Mouse (Mus musculus) limb, embryonic 13.5 days (tissue): ENCODE data around the gene Otub1. TPM values are rescaled to one million over a fixed set of nuclear protein-coding genes. Genes with fewer than 3 reads are reported as not detected.

Source experiments
- ATAC-seq: fragments of 200-750 bp; cut with Nextera tagmentation; 2 replicates; pipeline ENCODE4 v1.8.0; 2017; ENCODE audit warnings: low read depth, moderate number of reproducible peaks, moderate TSS enrichment; ENCODE audit not compliant: low FRiP score
- H3K27ac ChIP-seq: fragments of 300-500 bp; sonication (generic); 2 replicates; pipeline ENCODE4 v1.5.1; 2015; ENCODE audit warnings: inconsistent platforms, mild to moderate bottlenecking, moderate library complexity
- H3K27me3 ChIP-seq: fragments of 300-500 bp; sonication (generic); 2 replicates; pipeline ENCODE4 v1.6.1; 2015; ENCODE audit warnings: mild to moderate bottlenecking, inconsistent platforms
- H3K36me3 ChIP-seq: fragments of 300-500 bp; sonication (generic); 2 replicates; pipeline ENCODE4 v1.6.1; 2015; ENCODE audit warnings: inconsistent platforms, mild to moderate bottlenecking, moderate library complexity
- H3K4me1 ChIP-seq: fragments of 300-500 bp; sonication (generic); 2 replicates; pipeline ENCODE4 v1.6.1; 2015; ENCODE audit warnings: inconsistent platforms
- H3K4me2 ChIP-seq: fragments of 300-500 bp; sonication (generic); replicated peaks from 2 replicates; pipeline ENCODE4 v1.6.1; 2015; ENCODE audit warnings: inconsistent platforms, mild to moderate bottlenecking, moderate library complexity
- H3K4me3 ChIP-seq: fragments of 300-500 bp; sonication (generic); 2 replicates; pipeline ENCODE4 v1.5.1; 2015; ENCODE audit warnings: moderate library complexity, mild to moderate bottlenecking, inconsistent platforms
- H3K9ac ChIP-seq: fragments of 300-500 bp; sonication (generic); 2 replicates; pipeline ENCODE4 v1.6.1; 2015; ENCODE audit warnings: mild to moderate bottlenecking, inconsistent platforms
- H3K9me3 ChIP-seq: fragments of 300-500 bp; sonication (generic); 2 replicates; pipeline ENCODE4 v1.6.1; 2016; ENCODE audit warnings: inconsistent platforms
- WGBS: fragments of 180-500 bp; shearing (Covaris S2); methylation state at CpG from one replicate; pipeline ENCODE4 v1.1.7; 2015; 5-methylcytosine and 5-hydroxymethylcytosine counted together
- polyA plus RNA-seq: library from polyadenylated mRNA; unstranded; fragments of >200 nt; fragmentation: Nextera tagmentation; extraction: Ambion mirVana; gene quantifications from 2 replicates; pipeline ENCODE4 v1.2.1, GENCODE M21; 2015

Gene Otub1
- polyA plus RNA-seq, 1 experiment from 2014 or later = 226 TPM

- Histone ChIP-seq H3K9me3 (no peaks in the 10 kb centered on the region), H3K4me2 (no peak overlapping the region), H3K4me3 (no peak overlapping the region), H3K36me3 (no peaks in the 10 kb centered on the region), H3K9ac (no peak overlapping the region), H3K4me1 (peaks cover 66% of the 10 kb centered on the region), H3K27me3 (peaks cover 61% of the 10 kb centered on the region), H3K27ac (no peak overlapping the region; the same call in 1 of the 2 replicates)
- WGBS = 35% methylated on average over 11 of the region's 11 CpGs
- ATAC-seq = no peak
Measured at GRCm38 (mm10) chr19:7183419-7183818, 22.7 kb downstream of the Otub1 start.

- H3K4me3 ChIP-seq = peak overlapping the region; percentile 22
- H3K4me2 ChIP-seq = peak overlapping the region; percentile 57
- H3K27me3 ChIP-seq = peaks cover 55% of the 10 kb centered on the region
- 2% methylated on average over 23 of the region's 23 CpGs for WGBS
- H3K4me1 ChIP-seq = peaks cover 74% of the 10 kb centered on the region
- H3K27ac ChIP-seq = peak overlapping the region; percentile 11; the same call in 1 of the 2 replicates
- H3K9ac ChIP-seq = no peak overlapping the region; the same call in 1 of the 2 replicates
- H3K36me3 ChIP-seq = no peaks in the 10 kb centered on the region
- ATAC-seq = peak; percentile 71
- no peaks in the 10 kb centered on the region for H3K9me3 ChIP-seq
Measured at GRCm38 (mm10) chr19:7182273-7182949, 23.7 kb downstream of the Otub1 start.

DNA sequence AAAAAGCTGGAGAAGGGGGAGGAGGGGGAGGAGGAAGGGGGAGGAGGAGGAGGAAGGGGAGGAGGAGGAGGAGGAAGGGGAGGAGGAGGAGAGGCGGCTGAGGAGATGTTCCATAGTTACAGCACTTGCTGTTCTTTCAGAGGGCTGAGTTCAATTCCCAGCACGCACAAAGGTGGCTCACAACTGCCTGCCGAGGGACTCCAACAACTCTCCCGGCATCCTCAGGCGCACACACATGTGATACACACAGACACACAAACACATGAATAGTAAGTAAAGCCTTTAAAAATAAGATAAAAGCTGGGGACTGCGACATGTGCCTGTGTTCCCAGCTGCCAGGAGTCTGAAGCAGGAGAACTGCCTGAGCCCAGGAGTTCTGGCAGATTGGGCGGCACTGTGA is 24.6 kb downstream of the Otub1 start:
- Histone ChIP-seq H3K9me3 (no peaks in the 10 kb centered on the region), H3K4me1 (peaks cover 75% of the 10 kb centered on the region), H3K9ac (no peak overlapping the region), H3K4me3 (no peak overlapping the region), H3K27ac (no peak overlapping the region), H3K27me3 (peaks cover 49% of the 10 kb centered on the region), H3K36me3 (no peaks in the 10 kb centered on the region), H3K4me2 (no peak overlapping the region; the same call in 1 of the 2 replicates)
- ATAC-seq = no peak
- 58% methylated on average over 7 of the region's 7 CpGs for WGBS

DNA sequence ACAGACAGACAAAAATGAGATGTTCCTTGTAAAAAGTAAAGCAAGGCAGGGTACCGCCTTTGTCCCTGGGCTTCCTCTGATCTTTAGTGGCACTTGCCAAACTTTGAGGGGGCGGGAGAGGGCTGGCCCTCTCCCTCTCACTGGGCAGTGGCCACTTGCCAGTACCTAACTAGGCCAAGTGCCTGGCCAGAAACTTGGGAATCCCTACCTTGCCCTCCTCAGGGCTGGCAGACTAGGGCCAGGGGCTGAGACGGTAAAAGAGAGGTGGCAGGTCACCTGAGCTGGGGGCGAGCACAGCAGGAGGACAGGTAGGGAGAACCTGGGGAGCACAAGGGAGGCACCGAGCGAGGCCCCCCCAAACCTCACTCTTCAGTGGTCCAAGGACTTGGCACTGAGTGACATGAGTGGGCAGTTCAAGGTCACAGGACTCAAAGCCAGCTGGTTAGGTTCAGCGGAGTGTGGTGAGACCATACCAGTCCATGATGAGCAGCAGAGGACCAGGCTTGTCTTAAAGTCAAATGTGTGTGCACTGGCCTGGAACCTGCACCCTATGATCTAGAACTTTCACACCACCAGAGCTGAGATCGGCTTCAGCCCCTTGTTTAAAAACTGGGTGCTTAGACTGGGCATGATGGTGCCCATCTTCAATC is 25.2 kb downstream of the Otub1 start:
- Histone ChIP-seq H3K9me3 (no peaks in the 10 kb centered on the region), H3K4me3 (no peak overlapping the region), H3K27me3 (peaks cover 43% of the 10 kb centered on the region), H3K9ac (no peak overlapping the region), H3K4me2 (no peak overlapping the region), H3K36me3 (no peaks in the 10 kb centered on the region), H3K27ac (no peak overlapping the region), H3K4me1 (peaks cover 75% of the 10 kb centered on the region)
- WGBS = 78% methylated on average over 8 of the region's 8 CpGs
- ATAC-seq = no peak

GRCm38 (mm10) chr19:7178841-7179452 is 27.2 kb downstream of the Otub1 start:
- no peak overlapping the region for H3K4me3 ChIP-seq
- H3K9ac ChIP-seq = no peak overlapping the region
- H3K27me3 ChIP-seq = peaks cover 28% of the 10 kb centered on the region
- WGBS = 31% methylated on average over 3 of the region's 3 CpGs
- ATAC-seq = no peak
- no peaks in the 10 kb centered on the region for H3K36me3 ChIP-seq
- H3K4me2 ChIP-seq = no peak overlapping the region
- H3K4me1 ChIP-seq = peaks cover 74% of the 10 kb centered on the region
- no peak overlapping the region for H3K27ac ChIP-seq
- H3K9me3 ChIP-seq = no peaks in the 10 kb centered on the region

GRCm38 (mm10) chr19:7177804-7178511 is 28.2 kb downstream of the Otub1 start:
- H3K9ac ChIP-seq = no peak overlapping the region
- no peaks in the 10 kb centered on the region for H3K36me3 ChIP-seq
- H3K4me1 ChIP-seq = peaks cover 74% of the 10 kb centered on the region
- peaks cover 19% of the 10 kb centered on the region; the same call in 1 of the 2 replicates for H3K27me3 ChIP-seq
- WGBS = 47% methylated on average over 13 of the region's 13 CpGs
- H3K4me2 ChIP-seq = no peak overlapping the region
- no peaks in the 10 kb centered on the region for H3K9me3 ChIP-seq
- no peak overlapping the region for H3K27ac ChIP-seq
- no peak for ATAC-seq
- H3K4me3 ChIP-seq = no peak overlapping the region

DNA sequence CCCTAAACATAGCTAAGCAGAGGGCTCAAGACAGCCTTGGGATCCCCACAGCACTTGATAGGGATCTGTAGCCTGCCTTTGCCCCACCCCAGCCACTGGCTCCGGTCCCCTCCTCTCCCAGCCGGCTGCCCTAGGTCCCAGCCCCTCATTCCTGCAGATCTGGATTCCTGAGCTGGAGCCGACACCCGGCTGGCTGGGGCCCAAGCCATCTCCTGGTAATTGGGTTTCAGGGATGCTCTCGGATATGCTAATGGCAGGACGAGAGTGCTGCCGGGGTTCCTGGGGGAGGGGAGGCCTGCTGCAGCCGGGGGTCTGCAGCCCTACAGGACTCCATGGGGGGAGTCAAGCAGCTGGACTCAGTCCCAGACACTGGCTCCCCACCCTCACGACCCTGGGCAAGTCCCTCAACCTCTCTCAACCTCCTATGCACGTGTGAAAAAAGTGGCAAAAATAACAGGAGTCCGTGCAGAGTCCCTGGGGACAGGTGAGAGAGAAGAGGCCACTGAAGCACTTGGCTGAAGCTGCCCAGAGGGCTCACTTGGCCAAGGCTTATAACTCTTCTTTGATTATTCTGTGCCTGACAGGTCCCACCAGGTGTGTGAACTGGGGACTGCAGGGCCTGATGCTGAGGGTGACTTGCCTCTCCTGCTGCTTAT is 29.9 kb downstream of the Otub1 start:
- H3K9me3 ChIP-seq = no peaks in the 10 kb centered on the region
- ATAC-seq = no peak
- no peaks in the 10 kb centered on the region for H3K36me3 ChIP-seq
- no peak overlapping the region for H3K4me3 ChIP-seq
- WGBS = 6% methylated on average over 11 of the region's 11 CpGs
- peaks cover 76% of the 10 kb centered on the region for H3K4me1 ChIP-seq
- H3K9ac ChIP-seq = 0 out of 2 replicates have a peak overlapping the region, but pooled peaks have one; percentile 36
- H3K4me2 ChIP-seq = 0 out of 2 replicates have a peak overlapping the region, but pooled peaks have one; percentile 16
- H3K27ac ChIP-seq = no peak overlapping the region
- H3K27me3 ChIP-seq = peaks cover 19% of the 10 kb centered on the region; the same call in 1 of the 2 replicates

DNA sequence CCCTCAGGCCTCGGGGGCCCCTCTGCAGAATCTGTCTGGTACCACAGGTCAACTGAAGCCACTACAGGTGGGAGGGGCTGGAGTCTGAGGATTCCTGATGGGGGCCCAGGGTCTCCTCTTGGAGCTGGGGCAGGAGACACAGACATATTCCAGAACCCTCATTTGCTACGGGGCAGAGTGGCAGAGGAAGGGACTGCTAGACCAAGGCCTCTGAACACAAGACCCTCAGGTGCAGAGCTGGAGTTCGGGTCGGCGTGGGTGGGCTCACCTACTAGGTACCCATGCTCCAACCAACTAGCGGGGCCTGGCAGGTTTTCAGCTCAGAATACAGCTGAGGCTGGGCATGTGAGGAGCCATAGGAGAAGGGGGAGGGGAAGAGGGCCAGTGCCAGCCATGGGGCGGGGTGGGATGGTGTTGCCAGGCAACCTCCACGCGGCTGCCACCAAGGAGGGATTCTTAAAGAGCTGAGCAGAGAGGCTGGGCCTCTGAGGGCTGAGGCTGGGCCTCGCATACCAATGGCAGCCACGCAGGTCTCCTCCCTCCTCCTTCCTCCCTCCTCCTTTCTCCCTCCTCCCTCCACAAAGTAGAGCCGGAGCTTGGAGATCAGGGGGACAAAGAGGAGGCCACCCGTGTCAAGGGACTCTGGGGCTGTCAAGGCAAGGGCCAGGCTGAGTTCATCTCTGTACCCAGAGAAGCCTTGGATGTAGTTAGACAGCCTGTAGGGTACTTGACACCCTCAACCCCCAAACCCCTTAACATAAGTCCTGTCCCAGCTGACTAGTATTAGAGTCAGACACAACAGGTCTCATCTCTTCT is 33.9 kb downstream of the Otub1 start:
- Histone ChIP-seq H3K4me2 (peak overlapping the region; percentile 21), H3K9ac (no peak overlapping the region), H3K4me3 (no peak overlapping the region), H3K9me3 (no peaks in the 10 kb centered on the region), H3K4me1 (peaks cover 51% of the 10 kb centered on the region), H3K27me3 (peaks cover 25% of the 10 kb centered on the region), H3K36me3 (no peaks in the 10 kb centered on the region), H3K27ac (peak overlapping the region; percentile 39)
- ATAC-seq = peak; percentile 83
- WGBS = 8% methylated on average over 12 of the region's 13 CpGs

DNA sequence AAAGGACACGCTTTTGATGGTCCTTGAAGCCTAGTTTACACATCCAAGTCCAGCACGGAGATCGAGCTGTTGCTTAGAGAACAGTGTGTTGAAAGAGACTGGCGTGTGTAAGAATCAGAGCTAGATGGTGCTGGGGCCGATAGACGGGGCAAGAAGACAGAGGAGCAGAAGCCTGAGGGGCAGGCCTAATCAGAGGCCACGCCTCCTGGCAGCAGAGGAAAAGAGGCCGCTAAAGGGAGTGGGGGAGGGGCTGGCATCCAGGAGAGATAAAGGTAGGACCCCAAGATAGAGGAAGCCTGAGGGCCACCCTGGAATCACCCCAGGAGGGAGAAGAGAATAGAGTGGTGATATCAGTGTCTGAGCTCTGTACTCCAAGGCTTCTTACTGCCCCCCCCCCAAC is 34.7 kb downstream of the Otub1 start:
- H3K4me3 ChIP-seq = no peak overlapping the region
- no peak for ATAC-seq
- H3K27ac ChIP-seq = no peak overlapping the region
- WGBS = 12% methylated on average over 8 of the region's 8 CpGs
- no peak overlapping the region for H3K4me2 ChIP-seq
- H3K9me3 ChIP-seq = no peaks in the 10 kb centered on the region
- H3K36me3 ChIP-seq = no peaks in the 10 kb centered on the region
- no peak overlapping the region for H3K9ac ChIP-seq
- H3K27me3 ChIP-seq = peaks cover 33% of the 10 kb centered on the region
- peaks cover 53% of the 10 kb centered on the region for H3K4me1 ChIP-seq

DNA sequence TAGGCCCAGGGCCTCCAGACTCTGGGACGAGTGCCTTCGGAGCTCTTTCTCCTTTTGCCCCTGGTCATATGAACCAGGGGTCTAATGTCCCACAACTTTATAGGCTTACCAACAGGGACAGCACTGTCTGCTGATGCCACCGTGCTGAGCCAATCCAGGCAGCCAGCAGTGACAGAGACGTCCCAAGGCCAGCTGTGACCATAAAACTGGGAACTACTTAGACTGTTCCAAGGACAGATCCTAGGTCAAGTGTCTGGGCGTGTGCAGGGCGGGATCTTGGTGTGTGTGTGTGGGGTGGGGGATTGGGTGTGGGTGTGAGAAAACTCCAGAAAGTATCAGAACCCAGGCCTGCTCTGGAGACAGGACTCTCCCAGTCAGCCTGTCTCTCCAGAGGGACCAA is 35.2 kb downstream of the Otub1 start:
- no peak for ATAC-seq
- WGBS = 56% methylated on average over 6 of the region's 6 CpGs

DNA sequence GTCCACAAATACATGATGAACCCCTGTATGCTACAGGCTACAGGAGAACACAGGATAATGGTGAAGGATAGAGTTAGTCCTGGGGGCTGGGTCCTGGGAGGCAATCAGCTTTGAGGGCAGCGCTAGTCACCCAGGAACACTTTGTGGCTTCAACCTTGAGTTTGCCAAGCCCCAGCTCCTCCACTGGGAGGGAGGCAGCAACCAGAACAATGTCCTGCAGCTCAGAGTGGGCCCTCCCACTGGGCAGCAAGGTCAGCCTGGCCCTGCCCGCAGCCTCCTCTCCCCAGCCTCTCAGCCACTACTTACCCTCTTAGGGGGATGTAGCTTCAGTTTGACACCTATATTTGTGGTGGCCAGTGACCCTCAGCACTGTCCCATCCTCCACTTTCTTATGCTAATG is 37.7 kb downstream of the Otub1 start:
- no peak overlapping the region for H3K9ac ChIP-seq
- no peaks in the 10 kb centered on the region for H3K9me3 ChIP-seq
- no peak overlapping the region for H3K4me3 ChIP-seq
- WGBS = 44% methylated on average over 2 of the region's 2 CpGs
- H3K4me1 ChIP-seq = peaks cover 53% of the 10 kb centered on the region
- peaks cover 57% of the 10 kb centered on the region for H3K27me3 ChIP-seq
- no peak for ATAC-seq
- H3K27ac ChIP-seq = no peak overlapping the region
- H3K4me2 ChIP-seq = no peak overlapping the region
- no peaks in the 10 kb centered on the region for H3K36me3 ChIP-seq

More for the DNA sequence above, 35.2 kb downstream of the Otub1 start:
- no peak overlapping the region for H3K4me3 ChIP-seq
- H3K4me2 ChIP-seq = no peak overlapping the region
- no peaks in the 10 kb centered on the region for H3K36me3 ChIP-seq
- peaks cover 38% of the 10 kb centered on the region for H3K27me3 ChIP-seq
- peaks cover 52% of the 10 kb centered on the region for H3K4me1 ChIP-seq
- no peak overlapping the region for H3K9ac ChIP-seq
- H3K27ac ChIP-seq = no peak overlapping the region
- H3K9me3 ChIP-seq = no peaks in the 10 kb centered on the region
